Mouse (Mus musculus): ENCODE results near the gene Cat.

Gene Cat

GRCm38 (mm10) chr2:103439710-103440109 is 45.2 kb downstream of the Cat start:
- peak; percentile 13 for DNase-seq (ENCODE audit: extremely low read depth, insufficient read length, low spot score)

- DNase-seq (ENCODE audit: extremely low read depth, insufficient read length, low spot score), result no peak
Observed at GRCm38 (mm10) chr2:103439071-103439622, 45.8 kb downstream of the Cat start.

GRCm38 (mm10) chr2:103436534-103436933 is 48.4 kb downstream of the Cat start:
- no peak for DNase-seq (ENCODE audit: extremely low read depth, insufficient read length, low spot score)

- DNase-seq (ENCODE audit: extremely low read depth, insufficient read length, low spot score), result no peak
Observed at GRCm38 (mm10) chr2:103435110-103435509, 49.9 kb downstream of the Cat start.

- DNase-seq (ENCODE audit: extremely low read depth, insufficient read length, low spot score), result no peak
Observed at GRCm38 (mm10) chr2:103432695-103433275, 52.2 kb downstream of the Cat start.

- DNase-seq (ENCODE audit: extremely low read depth, insufficient read length, low spot score), result no peak
Observed at GRCm38 (mm10) chr2:103430712-103431111, 54.2 kb downstream of the Cat start.

- DNase-seq (ENCODE audit: extremely low read depth, insufficient read length, low spot score), result no peak
Observed at GRCm38 (mm10) chr2:103428356-103428755, 56.6 kb downstream of the Cat start.

- DNase-seq (ENCODE audit: extremely low read depth, insufficient read length, low spot score), result no peak
Observed at GRCm38 (mm10) chr2:103425456-103426063, 59.4 kb downstream of the Cat start.

GRCm38 (mm10) chr2:103424349-103425026 is 60.5 kb downstream of the Cat start:
- DNase-seq (ENCODE audit: extremely low read depth, insufficient read length, low spot score), result no peak

GRCm38 (mm10) chr2:103423884-103424283 is 61.1 kb downstream of the Cat start:
- no peak for DNase-seq (ENCODE audit: extremely low read depth, insufficient read length, low spot score)

GRCm38 (mm10) chr2:103420650-103421507 is 64.1 kb downstream of the Cat start:
- no peak for DNase-seq (ENCODE audit: extremely low read depth, insufficient read length, low spot score)

- DNase-seq (ENCODE audit: extremely low read depth, insufficient read length, low spot score), result no peak
Observed at GRCm38 (mm10) chr2:103415774-103416173, 69.2 kb downstream of the Cat start.

- DNase-seq (ENCODE audit: extremely low read depth, insufficient read length, low spot score), result no peak
Observed at GRCm38 (mm10) chr2:103413381-103413780, 71.6 kb downstream of the Cat start.

GRCm38 (mm10) chr2:103411816-103412215 is 73.1 kb downstream of the Cat start:
- DNase-seq (ENCODE audit: extremely low read depth, insufficient read length, low spot score), result peak; percentile 11

GRCm38 (mm10) chr2:103411348-103411747 is 73.6 kb downstream of the Cat start, which contains the start of gene Elf5:
Elf5 (plus strand) TSS chr2:103411688.
- peak; percentile 18 for DNase-seq (ENCODE audit: extremely low read depth, insufficient read length, low spot score)

- no peak for DNase-seq (ENCODE audit: extremely low read depth, insufficient read length, low spot score)
Observed at GRCm38 (mm10) chr2:103406239-103406638, 78.7 kb downstream of the Cat start.
